Mouse (Mus musculus): ENCODE measurements at regions not wholly inside any gene's neighbourhood (a gene's known extent, or its start where the extent isn't known, plus 50 kb on each side); places are given as distances from the start of the nearest gene placed in this dataset.

GRCm38 (mm10) chr13:51930301-51930747, 83.8 kb downstream of the Gadd45g start:
- peak; percentile 19 to 22 for DNase-seq (ENCODE audit: low spot score in 2 of 2)

- peak in 1 of 2 experiments; percentile 3 for DNase-seq (ENCODE audit: low spot score in 2 of 2)
Observed at GRCm38 (mm10) chr13:51930931-51931330, 84.5 kb downstream of the Gadd45g start.

- no peak for DNase-seq (ENCODE audit: low spot score in 2 of 2)
Observed at GRCm38 (mm10) chr13:51935827-51936226, 89.3 kb downstream of the Gadd45g start.

- DNase-seq (ENCODE audit: low spot score in 2 of 2) = no peak
Observed at GRCm38 (mm10) chr13:51936441-51936840, 90.0 kb downstream of the Gadd45g start.

- DNase-seq (ENCODE audit: low spot score in 2 of 2) = no peak
Observed at GRCm38 (mm10) chr13:51937898-51938297, 91.4 kb downstream of the Gadd45g start.

- DNase-seq (ENCODE audit: low spot score in 2 of 2) = no peak
Observed at GRCm38 (mm10) chr13:51939262-51939661, 92.8 kb downstream of the Gadd45g start.

- no peak for DNase-seq (ENCODE audit: low spot score in 2 of 2)
Observed at GRCm38 (mm10) chr13:51939715-51940114, 93.2 kb downstream of the Gadd45g start.

GRCm38 (mm10) chr13:51946171-51946570, 99.7 kb downstream of the Gadd45g start:
- no peak for DNase-seq (ENCODE audit: low spot score in 2 of 2)

- DNase-seq (ENCODE audit: low spot score in 2 of 2) = no peak
Observed at GRCm38 (mm10) chr13:51948896-51949295, 102.4 kb downstream of the Gadd45g start.

GRCm38 (mm10) chr13:51951506-51952038, 105.1 kb downstream of the Gadd45g start:
- no peak for DNase-seq (ENCODE audit: low spot score in 2 of 2)

- DNase-seq (ENCODE audit: low spot score in 2 of 2) = no peak
Observed at GRCm38 (mm10) chr13:51953084-51953483, 106.6 kb downstream of the Gadd45g start.

- DNase-seq (ENCODE audit: low spot score in 2 of 2) = no peak
Observed at GRCm38 (mm10) chr13:51953569-51953968, 107.1 kb downstream of the Gadd45g start.

GRCm38 (mm10) chr13:51957101-51957500, 110.6 kb downstream of the Gadd45g start:
- DNase-seq (ENCODE audit: low spot score in 2 of 2) = no peak

- no peak for DNase-seq (ENCODE audit: low spot score in 2 of 2)
Observed at GRCm38 (mm10) chr13:51959591-51959990, 113.1 kb downstream of the Gadd45g start.

GRCm38 (mm10) chr13:51960262-51960661, 113.8 kb downstream of the Gadd45g start:
- DNase-seq (ENCODE audit: low spot score in 2 of 2) = peak; percentile 50 to 60

- no peak for DNase-seq (ENCODE audit: low spot score in 2 of 2)
Observed at GRCm38 (mm10) chr13:51962191-51962611, 115.7 kb downstream of the Gadd45g start.

GRCm38 (mm10) chr13:51962676-51963075, 116.2 kb downstream of the Gadd45g start:
- DNase-seq (ENCODE audit: low spot score in 2 of 2) = no peak

GRCm38 (mm10) chr13:51963966-51964365, 117.5 kb downstream of the Gadd45g start:
- DNase-seq (ENCODE audit: low spot score in 2 of 2) = no peak

GRCm38 (mm10) chr13:51964416-51964815, 117.9 kb downstream of the Gadd45g start:
- DNase-seq (ENCODE audit: low spot score in 2 of 2) = no peak

GRCm38 (mm10) chr13:51964921-51965320, 118.4 kb downstream of the Gadd45g start:
- DNase-seq (ENCODE audit: low spot score in 2 of 2) = no peak

GRCm38 (mm10) chr13:51968103-51968502, 121.6 kb downstream of the Gadd45g start:
- no peak for DNase-seq (ENCODE audit: low spot score in 2 of 2)

- DNase-seq (ENCODE audit: low spot score in 2 of 2) = no peak
Observed at GRCm38 (mm10) chr13:51968796-51969195, 122.3 kb downstream of the Gadd45g start.

- peak; percentile 40 to 49 for DNase-seq (ENCODE audit: low spot score in 2 of 2)
Observed at GRCm38 (mm10) chr13:51970051-51970450, 123.6 kb downstream of the Gadd45g start.
